Mouse (Mus musculus) brain, embryonic 14.5 days (tissue): ENCODE measurements around the gene Prrc2c.

Source experiments
- CTCF ChIP-seq: fragments of 200-500 bp; IDR thresholded peaks from 2 replicates; pipeline ENCODE4 v1.5.1; 2012; ENCODE audit warnings: inconsistent platforms, mild to moderate bottlenecking, moderate library complexity, borderline replicate concordance; ENCODE audit not compliant: insufficient read depth, insufficient read length; ENCODE audit errors: extremely low read depth
- POLR2A ChIP-seq: fragments of 200-500 bp; IDR thresholded peaks from 2 replicates; pipeline ENCODE4 v1.6.1; 2012; ENCODE audit warnings: mild to moderate bottlenecking, inconsistent platforms, borderline replicate concordance; ENCODE audit not compliant: poor library complexity, insufficient read depth, insufficient read length, severe bottlenecking; ENCODE audit errors: extremely low read depth

DNA sequence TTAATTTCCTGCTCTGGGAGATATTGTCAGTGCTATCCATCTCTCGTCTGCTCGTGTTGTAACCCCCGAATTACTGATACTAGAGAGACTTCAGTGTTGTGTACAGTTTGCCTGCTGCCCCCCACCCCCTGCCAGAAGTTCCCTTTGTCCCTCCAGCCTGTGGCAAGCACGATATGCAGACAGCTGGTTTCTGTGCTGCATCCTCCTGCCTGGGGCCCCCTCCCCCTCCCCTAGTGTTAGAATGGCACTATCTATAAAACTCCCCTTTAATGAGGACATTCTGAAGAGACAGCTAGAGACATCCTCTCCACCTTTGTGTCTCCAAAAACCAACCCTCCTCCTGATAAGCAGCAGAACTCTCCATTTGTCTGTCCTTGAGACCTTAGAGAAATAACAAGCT lies 116.5 kb downstream of the Prrc2c start:
- TF ChIP-seq POLR2A (no peak), CTCF (no peak)
